Mouse (Mus musculus): ENCODE data around the gene Gm5346. TPM values are rescaled to one million over a fixed set of nuclear protein-coding genes. Genes with fewer than 3 reads are reported as not detected.
"Not testable (repeated sequence)": the region's sequence is repeated elsewhere in the genome, so short reads cannot be mapped to it uniquely, and the experiment has no call there.

Gene Gm5346
- not detected in 2 replicates for polyA plus RNA-seq (2015; fragmentation: Nextera tagmentation; extraction: Ambion mirVana)

DNA sequence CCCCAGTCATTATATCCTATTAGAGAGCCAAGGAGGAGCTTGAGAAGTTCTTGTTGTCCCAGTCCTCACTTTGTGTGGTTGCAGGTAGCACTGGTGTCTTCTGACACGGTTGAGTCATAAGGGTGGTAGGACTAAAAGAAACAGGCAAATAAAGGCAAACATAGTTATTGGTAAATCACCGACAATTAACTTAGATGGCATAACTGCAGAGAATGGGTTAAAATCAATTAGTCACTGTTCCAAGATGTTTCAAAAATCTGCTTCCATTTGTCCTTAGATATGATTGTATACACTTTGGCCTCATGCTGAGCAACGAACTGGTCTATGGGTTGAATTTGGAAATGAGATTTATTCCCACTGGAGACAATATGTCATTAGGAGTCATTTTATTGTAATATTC is at the start of gene Gm5346:
Gene Gm5346 (minus strand): TSS at position 101 of the 400 bp plus-strand sequence.
- H3K27me3 ChIP-seq = no peaks in the 10 kb centered on the region
- no peak within 1 kb of the TSS for H3K9ac ChIP-seq (replicated peaks)
- H3K4me2 ChIP-seq (replicated peaks) = no peak within 1 kb of the TSS
- no peaks in the 10 kb centered on the region for H3K4me1 ChIP-seq (replicated peaks)
- WGBS = 87% methylated on average over 3 of the region's 3 CpGs
- ATAC-seq = no peak
- H3K4me3 ChIP-seq (replicated peaks) = no peak within 1 kb of the TSS
- no peaks in the 10 kb centered on the region for H3K36me3 ChIP-seq
- no peak within 1 kb of the TSS for H3K27ac ChIP-seq
- H3K9me3 ChIP-seq = no peaks in the 10 kb centered on the region

GRCm38 (mm10) chr8:43616046-43616445 is 11.0 kb downstream of the Gm5346 start:
- WGBS = 86% methylated on average over 1 of the region's 1 CpGs
- no peak overlapping the region for H3K4me3 ChIP-seq (replicated peaks)

GRCm38 (mm10) chr8:43603657-43604056 is 23.4 kb downstream of the Gm5346 start:
- H3K27ac ChIP-seq; H3K9ac ChIP-seq (replicated peaks); H3K36me3 ChIP-seq; H3K9me3 ChIP-seq; ATAC-seq; H3K4me2 ChIP-seq (replicated peaks); H3K4me1 ChIP-seq (replicated peaks); H3K4me3 ChIP-seq (replicated peaks); H3K27me3 ChIP-seq: not testable (repeated sequence)
- WGBS = 84% methylated on average over 13 of the region's 13 CpGs

More at GRCm38 (mm10) chr8:43616046-43616445, 11.0 kb downstream of the Gm5346 start:
- no peak for ATAC-seq
- H3K27me3 ChIP-seq = no peaks in the 10 kb centered on the region
- H3K4me2 ChIP-seq (replicated peaks) = no peak overlapping the region
- H3K36me3 ChIP-seq = no peaks in the 10 kb centered on the region
- H3K9me3 ChIP-seq = no peaks in the 10 kb centered on the region
- H3K9ac ChIP-seq (replicated peaks) = no peak overlapping the region
- H3K27ac ChIP-seq = no peak overlapping the region
- no peaks in the 10 kb centered on the region for H3K4me1 ChIP-seq (replicated peaks)

GRCm38 (mm10) chr8:43603166-43603565 is 23.9 kb downstream of the Gm5346 start:
- not testable (repeated sequence) for H3K27ac ChIP-seq; H3K36me3 ChIP-seq; H3K4me3 ChIP-seq (replicated peaks); H3K4me2 ChIP-seq (replicated peaks); ATAC-seq; H3K4me1 ChIP-seq (replicated peaks); H3K27me3 ChIP-seq; H3K9ac ChIP-seq (replicated peaks); H3K9me3 ChIP-seq
- WGBS = 97% methylated on average over 15 of the region's 15 CpGs

DNA sequence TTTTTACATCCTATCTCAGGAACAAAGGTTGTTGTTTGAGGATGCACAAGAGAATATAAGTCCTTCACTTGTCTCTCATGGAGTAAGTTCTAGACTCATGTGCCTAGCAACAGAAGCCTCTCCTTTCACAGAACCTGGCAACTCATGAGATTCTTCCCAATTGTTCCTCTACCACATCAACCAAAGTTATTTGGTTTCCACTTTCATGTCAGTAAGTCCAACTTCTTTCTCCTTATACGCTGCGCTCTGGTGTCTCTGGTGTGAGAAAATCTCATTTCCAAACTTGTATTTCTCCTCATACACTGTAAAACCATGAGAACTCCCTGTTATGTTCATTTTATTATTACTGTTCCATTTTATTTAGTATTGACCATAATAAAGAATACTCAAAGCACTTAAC is 50.5 kb downstream of the Gm5346 start, which contains the start of gene Adam26a:
Gene Adam26a (minus strand): TSS at position 101 of the 400 bp plus-strand sequence.
- not testable (repeated sequence) for H3K36me3 ChIP-seq; H3K4me1 ChIP-seq (replicated peaks); H3K27me3 ChIP-seq; H3K4me3 ChIP-seq (replicated peaks); H3K9me3 ChIP-seq; H3K4me2 ChIP-seq (replicated peaks); H3K9ac ChIP-seq (replicated peaks); H3K27ac ChIP-seq; ATAC-seq
- 95% methylated on average over 2 of the region's 2 CpGs for WGBS

Other genes with a start within 250 kb of the Gm5346 start
- gene Adam26b, start 99.2 kb downstream of the Gm5346 start, polyA plus RNA-seq (2015; fragmentation: Nextera tagmentation; extraction: Ambion mirVana) = not detected in 2 replicates
- gene Adam26a, start 50.6 kb downstream of the Gm5346 start, polyA plus RNA-seq (2015; fragmentation: Nextera tagmentation; extraction: Ambion mirVana) = not detected in 2 replicates
- 0.07 TPM in 1 of 2 replicates, not detected in the other for gene Adam34, start 82.8 kb upstream of the Gm5346 start, polyA plus RNA-seq (2015; fragmentation: Nextera tagmentation; extraction: Ambion mirVana)

Measured in midbrain, embryonic 13.5 days (tissue).